Mouse (Mus musculus) hindbrain, embryonic 11.5 days (tissue): ENCODE measurements around the gene Clcnka. TPM values are rescaled to one million over a fixed set of nuclear protein-coding genes. Genes with fewer than 3 reads are reported as not detected.

Experiments
- ATAC-seq: fragments of 200-750 bp; cut with Nextera tagmentation; 2 replicates; pipeline ENCODE4 v1.8.0; 2017; ENCODE audit warnings: mild to moderate bottlenecking, moderate TSS enrichment, moderate library complexity; ENCODE audit not compliant: low FRiP score
- DNase-seq: peaks from one replicate; pipeline ENCODE4 v3.0.0-alpha.2; 2015; ENCODE audit warnings: low spot score
- H3K27ac ChIP-seq: fragments of 300-500 bp; sonication (generic); 2 replicates; pipeline ENCODE4 v1.5.1; 2014; ENCODE audit warnings: mild to moderate bottlenecking, low read depth, low read length
- H3K27me3 ChIP-seq: fragments of 300-500 bp; sonication (generic); 2 replicates; pipeline ENCODE4 v1.6.1; 2014; ENCODE audit warnings: mild to moderate bottlenecking, low read length, moderate library complexity, mixed read lengths; ENCODE audit not compliant: control insufficient read depth, insufficient read depth
- H3K36me3 ChIP-seq: fragments of 300-500 bp; sonication (generic); 2 replicates; pipeline ENCODE4 v1.6.1; 2014; ENCODE audit warnings: mild to moderate bottlenecking, low read length, moderate library complexity, mixed read lengths; ENCODE audit not compliant: control insufficient read depth, insufficient read depth
- H3K4me1 ChIP-seq: fragments of 300-500 bp; sonication (generic); replicated peaks from 2 replicates; pipeline ENCODE4 v1.6.1; 2014; ENCODE audit warnings: low read length, mixed read lengths; ENCODE audit not compliant: control insufficient read depth, insufficient read depth
- H3K4me2 ChIP-seq: fragments of 300-500 bp; sonication (generic); replicated peaks from 2 replicates; pipeline ENCODE4 v1.6.1; 2014; ENCODE audit warnings: mild to moderate bottlenecking, low read depth, low read length
- H3K4me3 ChIP-seq: fragments of 300-500 bp; sonication (generic); 2 replicates; pipeline ENCODE4 v1.5.1; 2014; ENCODE audit warnings: low read depth, low read length
- H3K9ac ChIP-seq: fragments of 300-500 bp; sonication (generic); 2 replicates; pipeline ENCODE4 v1.6.1; 2014; ENCODE audit warnings: low read depth, low read length
- H3K9me3 ChIP-seq: fragments of 300-500 bp; sonication (generic); 2 replicates; pipeline ENCODE4 v1.6.1; 2016; ENCODE audit warnings: low read length; ENCODE audit not compliant: control insufficient read depth
- WGBS: fragments of 180-500 bp; shearing (Covaris S2); extraction: QIAGEN DNeasy Blood & Tissue Kit; methylation state at CpG from one replicate; pipeline ENCODE4 v1.1.7; 2014; 5-methylcytosine and 5-hydroxymethylcytosine counted together
- polyA plus RNA-seq: library from polyadenylated mRNA; unstranded; fragments of >200 nt; fragmentation: Nextera tagmentation; extraction: Ambion mirVana; gene quantifications from 2 replicates; pipeline ENCODE4 v1.2.1, GENCODE M21; 2014

Clcnka gene
- polyA plus RNA-seq, 1 experiment from 2014 or later = 0.22 TPM

GRCm38 (mm10) chr4:141353868-141354267 is 44.7 kb downstream of the Clcnka start:
- ATAC-seq (no peak), DNase-seq (no peak)
- Histone ChIP-seq H3K4me3 (no peak overlapping the region), H3K9me3 (no peaks in the 10 kb centered on the region), H3K36me3 (no peaks in the 10 kb centered on the region), H3K4me1 (no peaks in the 10 kb centered on the region; the same call in 1 of the 2 replicates), H3K27me3 (no peaks in the 10 kb centered on the region), H3K9ac (no peak overlapping the region), H3K4me2 (no peak overlapping the region), H3K27ac (no peak overlapping the region)
- 63% methylated on average over 8 of the region's 8 CpGs for WGBS

GRCm38 (mm10) chr4:141352986-141353385 is 45.5 kb downstream of the Clcnka start:
- Histone ChIP-seq H3K4me1 (no peaks in the 10 kb centered on the region; the same call in 1 of the 2 replicates), H3K9ac (no peak overlapping the region), H3K4me2 (no peak overlapping the region), H3K27ac (no peak overlapping the region), H3K4me3 (no peak overlapping the region), H3K27me3 (no peaks in the 10 kb centered on the region), H3K9me3 (no peaks in the 10 kb centered on the region), H3K36me3 (no peaks in the 10 kb centered on the region)
- DNase-seq (no peak), ATAC-seq (no peak)
- WGBS = 70% methylated on average over 5 of the region's 5 CpGs

GRCm38 (mm10) chr4:141351972-141352371 is 46.6 kb downstream of the Clcnka start:
- ATAC-seq (no peak), DNase-seq (no peak)
- Histone ChIP-seq H3K36me3 (no peaks in the 10 kb centered on the region), H3K9ac (no peak overlapping the region), H3K27me3 (no peaks in the 10 kb centered on the region), H3K4me1 (no peaks in the 10 kb centered on the region; the same call in 1 of the 2 replicates), H3K4me3 (no peak overlapping the region), H3K27ac (no peak overlapping the region), H3K9me3 (no peaks in the 10 kb centered on the region), H3K4me2 (no peak overlapping the region)
- WGBS = 57% methylated on average over 7 of the region's 7 CpGs

- no peak overlapping the region for H3K4me3 ChIP-seq
- no peak overlapping the region for H3K4me2 ChIP-seq
- H3K9ac ChIP-seq = no peak overlapping the region
- H3K27ac ChIP-seq = no peak overlapping the region
- no peaks in the 10 kb centered on the region for H3K36me3 ChIP-seq
- H3K27me3 ChIP-seq = no peaks in the 10 kb centered on the region
- ATAC-seq (no peak), DNase-seq (no peak)
- H3K4me1 ChIP-seq = no peaks in the 10 kb centered on the region; the same call in 1 of the 2 replicates
- 78% methylated on average over 12 of the region's 12 CpGs for WGBS
- H3K9me3 ChIP-seq = no peaks in the 10 kb centered on the region
These were observed 48.5 kb downstream of the Clcnka start for GRCm38 (mm10) chr4:141350015-141350414.

GRCm38 (mm10) chr4:141348616-141349015 is 49.9 kb downstream of the Clcnka start:
- 70% methylated on average over 11 of the region's 11 CpGs for WGBS
- ATAC-seq (no peak), DNase-seq (no peak)
- Histone ChIP-seq H3K4me1 (no peaks in the 10 kb centered on the region), H3K9ac (no peak overlapping the region), H3K27ac (no peak overlapping the region), H3K27me3 (no peaks in the 10 kb centered on the region), H3K36me3 (no peaks in the 10 kb centered on the region), H3K4me3 (no peak overlapping the region), H3K4me2 (no peak overlapping the region), H3K9me3 (no peaks in the 10 kb centered on the region)

GRCm38 (mm10) chr4:141347365-141347797 is 51.1 kb downstream of the Clcnka start:
- Histone ChIP-seq H3K9me3 (no peaks in the 10 kb centered on the region), H3K27ac (no peak overlapping the region), H3K4me2 (no peak overlapping the region), H3K27me3 (no peaks in the 10 kb centered on the region), H3K36me3 (no peaks in the 10 kb centered on the region), H3K4me1 (no peaks in the 10 kb centered on the region), H3K4me3 (no peak overlapping the region), H3K9ac (no peak overlapping the region)
- no peak for ATAC-seq
- 71% methylated on average over 8 of the region's 8 CpGs for WGBS
- no peak for DNase-seq

- H3K4me2 ChIP-seq = no peak overlapping the region
- ATAC-seq (no peak), DNase-seq (no peak)
- no peak overlapping the region for H3K9ac ChIP-seq
- WGBS = 93% methylated on average over 12 of the region's 12 CpGs
- no peaks in the 10 kb centered on the region; the same call in 1 of the 2 replicates for H3K4me1 ChIP-seq
- H3K27ac ChIP-seq = no peak overlapping the region
- H3K9me3 ChIP-seq = no peaks in the 10 kb centered on the region
- no peak overlapping the region for H3K4me3 ChIP-seq
- no peaks in the 10 kb centered on the region for H3K36me3 ChIP-seq
- no peaks in the 10 kb centered on the region for H3K27me3 ChIP-seq
These were observed 53.3 kb downstream of the Clcnka start for GRCm38 (mm10) chr4:141345219-141345618.

GRCm38 (mm10) chr4:141343515-141343914 is 55.0 kb downstream of the Clcnka start:
- no peaks in the 10 kb centered on the region; the same call in 1 of the 2 replicates for H3K4me1 ChIP-seq
- DNase-seq (no peak), ATAC-seq (no peak)
- H3K27ac ChIP-seq = no peak overlapping the region
- no peaks in the 10 kb centered on the region for H3K36me3 ChIP-seq
- no peak overlapping the region for H3K4me2 ChIP-seq
- no peak overlapping the region for H3K4me3 ChIP-seq
- H3K9me3 ChIP-seq = no peaks in the 10 kb centered on the region
- H3K27me3 ChIP-seq = no peaks in the 10 kb centered on the region
- H3K9ac ChIP-seq = no peak overlapping the region
- WGBS = 68% methylated on average over 7 of the region's 7 CpGs

- Histone ChIP-seq H3K27ac (no peak overlapping the region), H3K9me3 (no peaks in the 10 kb centered on the region), H3K4me2 (no peak overlapping the region), H3K36me3 (no peaks in the 10 kb centered on the region), H3K27me3 (no peaks in the 10 kb centered on the region; the same call in 1 of the 2 replicates), H3K4me3 (no peak overlapping the region), H3K9ac (no peak overlapping the region), H3K4me1 (no peaks in the 10 kb centered on the region; the same call in 1 of the 2 replicates)
- WGBS = 77% methylated on average over 6 of the region's 7 CpGs
- ATAC-seq = no peak
- DNase-seq = no peak
These were observed 57.0 kb downstream of the Clcnka start for GRCm38 (mm10) chr4:141341477-141341876.
